Mouse (Mus musculus): ENCODE results near the gene Stx2. TPM values are rescaled to one million over a fixed set of nuclear protein-coding genes. Genes with fewer than 3 reads are reported as not detected.

The Stx2 gene
- total and polyA plus RNA-seq, 3 experiments: 0.74 to 5.2 (median 2.5) TPM

GRCm38 (mm10) chr5:129015540-129015939 is 7.2 kb upstream of the Stx2 start:
- no peak for DNase-seq (ENCODE audit: extremely low read depth)
- dilution Hi-C loops (cut with MboI; ENCODE audit: extremely low pct_ligation_motif_present, extremely low pct_unique_long_range_greater_than_20kb, low sequenced_read_pairs): no loop called here
- Histone ChIP-seq H3K9me3 (replicated peaks; ENCODE audit: low read length) (no peaks in the 10 kb centered on the region), H3K79me2 (replicated peaks; ENCODE audit: control insufficient read depth, extremely low read depth, insufficient read depth, poor library complexity, severe bottlenecking) (peaks cover 5% of the 10 kb centered on the region), H3K27me3 (replicated peaks) (no peaks in the 10 kb centered on the region), H3K36me3 (replicated peaks in 1 of 2; ENCODE audit: control insufficient read depth in 1 of 2, insufficient read depth in 1 of 2, low read length in 1 of 2) (no peaks in the 10 kb centered on the region), H3K9ac (ENCODE audit: insufficient read depth, low read depth) (no peak overlapping the region), H3K4me1 (ENCODE audit: control insufficient read depth in 1 of 2, insufficient read depth in 2 of 2) (peaks cover 16 to 29% of the 10 kb centered on the region in 2 experiments), H3K4me2 (ENCODE audit: insufficient read depth, low read depth, poor library complexity, severe bottlenecking) (no peak overlapping the region), H3K27ac (ENCODE audit: insufficient read depth, low read depth) (no peak overlapping the region), H3K4me3 (replicated peaks in 1 of 3; ENCODE audit: low read depth in 2 of 3, low read length in 2 of 3, poor library complexity in 1 of 3) (no peak overlapping the region)
- TF ChIP-seq CTCF (conservative IDR thresholded peaks at IDR 0.05 in 1 of 2, IDR thresholded peaks at IDR 0.05 in 1 of 2; ENCODE audit: low read depth in 2 of 2, low read length in 2 of 2): no peak
- TF ChIP-seq IRF4 (IDR thresholded peaks at IDR 0.05; ENCODE audit: low read depth, low read length): no peak
- in situ Hi-C loops (cut with MboI; ENCODE audit: low pct_ligation_motif_present, low pct_unique_long_range_greater_than_20kb, low sequenced_read_pairs): loop anchor here (25.0 kb wide), 1 partner anchor 1403 kb away; no protein-coding TSS in a partner anchor

DNA sequence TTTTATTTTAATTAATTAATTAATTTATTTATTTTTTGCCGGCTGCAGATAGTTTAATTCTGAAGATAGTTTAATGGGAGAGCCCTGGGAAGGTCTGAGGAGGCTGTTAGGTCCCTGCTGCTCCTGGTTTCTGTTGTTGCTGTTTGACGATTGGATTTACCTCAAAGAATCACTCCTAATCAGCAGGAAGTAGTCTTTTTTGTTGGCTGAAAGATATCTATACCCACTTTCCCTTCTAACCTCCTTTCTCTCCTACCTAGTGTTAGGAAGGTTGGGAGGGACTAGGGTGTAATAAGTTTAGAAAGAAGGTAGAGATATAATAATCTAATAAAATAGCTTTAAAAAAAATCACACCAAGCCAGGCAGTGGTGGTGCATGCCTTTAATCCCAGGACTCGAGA is 6.6 kb upstream of the Stx2 start:
- Histone ChIP-seq H3K27ac (ENCODE audit: insufficient read depth, low read depth) (no peak overlapping the region), H3K4me2 (ENCODE audit: insufficient read depth, low read depth, poor library complexity, severe bottlenecking) (no peak overlapping the region), H3K9me3 (replicated peaks; ENCODE audit: low read length) (no peaks in the 10 kb centered on the region), H3K79me2 (replicated peaks; ENCODE audit: control insufficient read depth, extremely low read depth, insufficient read depth, poor library complexity, severe bottlenecking) (no peaks in the 10 kb centered on the region), H3K4me3 (replicated peaks in 1 of 3; ENCODE audit: low read depth in 2 of 3, low read length in 2 of 3, poor library complexity in 1 of 3) (no peak overlapping the region), H3K4me1 (ENCODE audit: control insufficient read depth in 1 of 2, insufficient read depth in 2 of 2) (peaks cover 16 to 29% of the 10 kb centered on the region in 2 experiments), H3K9ac (ENCODE audit: insufficient read depth, low read depth) (no peak overlapping the region), H3K27me3 (replicated peaks) (no peaks in the 10 kb centered on the region), H3K36me3 (replicated peaks in 1 of 2; ENCODE audit: control insufficient read depth in 1 of 2, insufficient read depth in 1 of 2, low read length in 1 of 2) (no peaks in the 10 kb centered on the region)
- no peak for TF ChIP-seq SMC3 (IDR thresholded peaks at IDR 0.05; ENCODE audit: low read depth, low read length)
- no peak for TF ChIP-seq MAX (IDR thresholded peaks at IDR 0.05; ENCODE audit: low read length)
- TF ChIP-seq RAD21 (IDR thresholded peaks at IDR 0.05; ENCODE audit: low read depth, low read length): no peak
- TF ChIP-seq MEF2A (IDR thresholded peaks at IDR 0.05; ENCODE audit: borderline replicate concordance, low read depth, low read length): no peak
- no peak for TF ChIP-seq PAX5 (IDR thresholded peaks at IDR 0.05; ENCODE audit: low read length)
- no peak for TF ChIP-seq TCF12 (IDR thresholded peaks at IDR 0.05; ENCODE audit: low read depth, low read length)
- TF ChIP-seq MAZ (IDR thresholded peaks at IDR 0.05; ENCODE audit: low read depth, low read length): no peak
- TF ChIP-seq ZC3H11A (IDR thresholded peaks at IDR 0.05; ENCODE audit: low read depth, low read length): no peak
- DNase-seq (ENCODE audit: extremely low read depth): no peak
- in situ Hi-C loops (cut with MboI; ENCODE audit: low pct_ligation_motif_present, low pct_unique_long_range_greater_than_20kb, low sequenced_read_pairs) (loop anchor here (25.0 kb wide), 1 partner anchor 1403 kb away; no protein-coding TSS in a partner anchor), dilution Hi-C loops (cut with MboI; ENCODE audit: extremely low pct_ligation_motif_present, extremely low pct_unique_long_range_greater_than_20kb, low sequenced_read_pairs) (no loop called here)

GRCm38 (mm10) chr5:129010937-129011336 is 2.6 kb upstream of the Stx2 start:
- DNase-seq (ENCODE audit: extremely low read depth): no peak
- H3K79me2 ChIP-seq (replicated peaks; ENCODE audit: control insufficient read depth, extremely low read depth, insufficient read depth, poor library complexity, severe bottlenecking): no peaks in the 10 kb centered on the region
- TF ChIP-seq SMC3 (IDR thresholded peaks at IDR 0.05; ENCODE audit: low read depth, low read length) (no peak), JUND (conservative IDR thresholded peaks at IDR 0.05; ENCODE audit: low read depth, low read length) (no peak), UBTF (IDR thresholded peaks at IDR 0.05; ENCODE audit: low read depth, low read length) (no peak), MAX (IDR thresholded peaks at IDR 0.05; ENCODE audit: low read length) (no peak), POLR2A (IDR thresholded peaks at IDR 0.05; ENCODE audit: low read depth, low read length) (no peak), USF1 (IDR thresholded peaks at IDR 0.05; ENCODE audit: low read depth, low read length) (no peak), ZKSCAN1 (IDR thresholded peaks at IDR 0.05; ENCODE audit: borderline replicate concordance, low read depth, low read length) (no peak), TBP (conservative IDR thresholded peaks at IDR 0.05; ENCODE audit: low read depth, low read length) (peak; percentile 92)
- peaks cover 0 to under 1% of the 10 kb centered on the region in 2 experiments for H3K36me3 ChIP-seq (replicated peaks in 1 of 2; ENCODE audit: control insufficient read depth in 1 of 2, insufficient read depth in 1 of 2, low read length in 1 of 2)
- no peaks in the 10 kb centered on the region for H3K9me3 ChIP-seq (replicated peaks; ENCODE audit: low read length)
- dilution Hi-C loops (cut with MboI; ENCODE audit: extremely low pct_ligation_motif_present, extremely low pct_unique_long_range_greater_than_20kb, low sequenced_read_pairs): no loop called here
- H3K27ac ChIP-seq (ENCODE audit: insufficient read depth, low read depth): no peak overlapping the region
- H3K4me1 ChIP-seq (ENCODE audit: control insufficient read depth in 1 of 2, insufficient read depth in 2 of 2): peaks cover 7 to 28% of the 10 kb centered on the region in 2 experiments
- H3K27me3 ChIP-seq (replicated peaks): peaks cover 7% of the 10 kb centered on the region
- in situ Hi-C loops (cut with MboI; ENCODE audit: low pct_ligation_motif_present, low pct_unique_long_range_greater_than_20kb, low sequenced_read_pairs): loop anchor here (25.0 kb wide), 1 partner anchor 1399 kb away; no protein-coding TSS in a partner anchor
- H3K4me2 ChIP-seq (ENCODE audit: insufficient read depth, low read depth, poor library complexity, severe bottlenecking): no peak overlapping the region
- H3K4me3 ChIP-seq (replicated peaks in 1 of 3; ENCODE audit: low read depth in 2 of 3, low read length in 2 of 3, poor library complexity in 1 of 3): no peak overlapping the region
- no peak overlapping the region for H3K9ac ChIP-seq (ENCODE audit: insufficient read depth, low read depth)
